Mouse (Mus musculus) forebrain, embryonic 15.5 days (tissue): Measurements from ENCODE around the gene Dusp19. TPM values are rescaled to one million over a fixed set of nuclear protein-coding genes. Genes with fewer than 3 reads are reported as not detected.

Experiments used
- ATAC-seq: fragments of 200-750 bp; cut with Nextera tagmentation; replicated peaks from 2 replicates; pipeline ENCODE4 v1.8.0; 2017; ENCODE audit warnings: mild to moderate bottlenecking, moderate TSS enrichment, moderate library complexity
- H3K27ac ChIP-seq: fragments of 300-500 bp; sonication (generic); replicated peaks from 2 replicates; pipeline ENCODE4 v1.5.1; 2015; ENCODE audit warnings: mild to moderate bottlenecking, inconsistent platforms
- H3K27me3 ChIP-seq: fragments of 300-500 bp; sonication (generic); 2 replicates; pipeline ENCODE4 v1.6.1; 2015; ENCODE audit warnings: inconsistent platforms
- H3K36me3 ChIP-seq: fragments of 300-500 bp; sonication (generic); 2 replicates; pipeline ENCODE4 v1.6.1; 2015; ENCODE audit warnings: mild to moderate bottlenecking, inconsistent platforms
- H3K4me1 ChIP-seq: fragments of 300-500 bp; sonication (generic); 2 replicates; pipeline ENCODE4 v1.6.1; 2015; ENCODE audit warnings: inconsistent platforms
- H3K4me2 ChIP-seq: fragments of 300-500 bp; sonication (generic); replicated peaks from 2 replicates; pipeline ENCODE4 v1.6.1; 2015; ENCODE audit warnings: mild to moderate bottlenecking, inconsistent platforms
- H3K4me3 ChIP-seq: fragments of 300-500 bp; sonication (generic); 2 replicates; pipeline ENCODE4 v1.5.1; 2015; ENCODE audit warnings: mild to moderate bottlenecking, inconsistent platforms
- H3K9ac ChIP-seq: fragments of 300-500 bp; sonication (generic); replicated peaks from 2 replicates; pipeline ENCODE4 v1.6.1; 2015; ENCODE audit warnings: mild to moderate bottlenecking, inconsistent platforms
- H3K9me3 ChIP-seq: fragments of 300-500 bp; sonication (generic); 2 replicates; pipeline ENCODE4 v1.6.1; 2016; ENCODE audit warnings: inconsistent platforms
- WGBS: fragments of 180-500 bp; shearing (Covaris S2); methylation state at CpG from one replicate; pipeline ENCODE4 v1.1.7; 2015; ENCODE audit warnings: mixed read lengths; 5-methylcytosine and 5-hydroxymethylcytosine counted together
- polyA plus RNA-seq: library from polyadenylated mRNA; unstranded; fragments of >200 nt; fragmentation: Nextera tagmentation; extraction: Ambion mirVana; gene quantifications from 2 replicates; pipeline ENCODE4 v1.2.1, GENCODE M21; 2015

Gene Dusp19
- polyA plus RNA-seq, 1 experiment from 2014 or later: 18.7 TPM

DNA sequence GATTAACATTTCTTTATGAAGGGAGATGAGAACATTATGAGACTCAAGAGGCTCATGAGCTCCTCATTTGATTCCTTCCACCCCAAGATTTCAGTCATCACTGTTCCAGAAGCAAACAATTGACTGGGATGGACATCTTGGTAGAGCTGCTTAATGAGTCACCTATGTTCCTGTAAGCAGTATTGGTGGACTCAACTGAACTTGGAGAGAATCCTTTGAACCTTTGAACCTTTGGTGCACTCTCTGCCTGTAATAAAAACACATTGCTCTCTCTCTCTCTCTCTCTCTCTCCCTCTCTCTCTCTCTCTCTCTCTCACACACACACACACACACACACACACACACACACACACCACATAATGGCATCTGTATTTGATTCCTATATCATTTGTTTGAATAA is 16.2 kb upstream of the Dusp19 start:
- H3K9ac ChIP-seq: no peak overlapping the region
- H3K4me1 ChIP-seq: no peaks in the 10 kb centered on the region
- no peak overlapping the region for H3K4me3 ChIP-seq
- no peak overlapping the region for H3K4me2 ChIP-seq
- no peaks in the 10 kb centered on the region for H3K27me3 ChIP-seq
- H3K36me3 ChIP-seq: no peaks in the 10 kb centered on the region
- no peaks in the 10 kb centered on the region for H3K9me3 ChIP-seq
- ATAC-seq: no peak
- no peak overlapping the region for H3K27ac ChIP-seq

GRCm38 (mm10) chr2:80602756-80603155 is 14.1 kb upstream of the Dusp19 start:
- no peak overlapping the region for H3K4me3 ChIP-seq
- no peak overlapping the region for H3K4me2 ChIP-seq
- H3K4me1 ChIP-seq: no peaks in the 10 kb centered on the region
- H3K27me3 ChIP-seq: no peaks in the 10 kb centered on the region
- H3K27ac ChIP-seq: peak overlapping the region; percentile 62
- WGBS: 94% methylated on average over 13 of the region's 13 CpGs
- no peak overlapping the region for H3K9ac ChIP-seq
- no peaks in the 10 kb centered on the region for H3K36me3 ChIP-seq
- H3K9me3 ChIP-seq: no peaks in the 10 kb centered on the region
- no peak for ATAC-seq

DNA sequence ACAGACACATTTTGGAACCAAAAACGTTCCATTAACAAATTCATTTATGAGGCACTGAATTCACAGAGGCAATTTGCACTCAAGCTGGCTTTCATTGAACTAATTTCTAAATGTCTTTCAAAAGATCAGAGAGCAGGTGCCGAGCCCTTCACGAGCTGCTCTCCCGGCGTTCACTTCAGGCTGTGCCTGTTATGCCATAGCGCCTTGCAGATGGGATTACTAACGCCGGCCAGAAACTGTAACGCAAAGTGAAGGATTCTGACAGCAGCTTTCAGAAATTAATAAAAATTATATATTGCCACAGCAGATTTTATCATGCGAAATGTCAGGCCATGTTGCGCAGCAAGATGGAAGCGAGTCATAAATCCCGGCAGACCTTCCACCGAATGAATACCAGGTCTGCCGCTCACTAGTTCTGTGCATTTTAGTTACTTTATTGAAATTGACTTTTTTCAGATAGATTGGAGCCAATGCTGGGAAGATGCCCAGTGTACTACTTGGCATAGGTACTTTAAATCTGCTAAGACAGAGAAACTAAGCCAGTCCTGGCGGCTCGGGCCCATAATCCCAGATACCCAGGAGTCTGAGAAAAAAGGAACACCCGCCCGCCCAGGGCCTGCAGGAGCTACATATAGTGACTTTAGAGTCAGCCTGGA is 12.9 kb upstream of the Dusp19 start:
- Histone ChIP-seq H3K4me2 (no peak overlapping the region), H3K36me3 (no peaks in the 10 kb centered on the region), H3K27me3 (no peaks in the 10 kb centered on the region), H3K4me1 (no peaks in the 10 kb centered on the region), H3K27ac (peak overlapping the region; percentile 60), H3K4me3 (no peak overlapping the region), H3K9me3 (no peaks in the 10 kb centered on the region), H3K9ac (no peak overlapping the region)
- 57% methylated on average over 19 of the region's 19 CpGs for WGBS
- ATAC-seq: peak; percentile 90

DNA sequence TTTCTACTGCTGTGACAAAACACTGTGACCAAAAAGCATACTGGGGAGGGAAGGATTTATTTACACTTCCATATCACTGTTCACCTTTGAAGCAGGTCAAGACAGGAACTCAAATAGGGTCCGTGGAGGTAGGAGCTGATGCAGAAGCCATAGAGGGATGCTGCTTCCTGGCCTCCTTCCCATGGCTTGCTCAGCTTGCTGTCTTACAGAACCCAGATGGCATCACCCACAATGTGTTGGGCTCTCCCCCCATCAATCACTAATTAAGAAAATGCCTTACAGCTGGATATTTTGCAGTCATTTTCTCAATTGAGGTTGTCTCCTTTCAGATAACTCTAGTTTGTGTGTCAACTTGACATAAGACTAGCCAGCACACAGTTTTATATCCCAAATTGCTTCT is 4.6 kb upstream of the Dusp19 start:
- H3K4me2 ChIP-seq: no peak overlapping the region
- H3K27me3 ChIP-seq: no peaks in the 10 kb centered on the region; the same call in 1 of the 2 replicates
- no peak overlapping the region for H3K9ac ChIP-seq
- H3K4me3 ChIP-seq: no peak overlapping the region
- H3K9me3 ChIP-seq: no peaks in the 10 kb centered on the region
- H3K36me3 ChIP-seq: no peaks in the 10 kb centered on the region
- 62% methylated on average over 1 of the region's 1 CpGs for WGBS
- H3K4me1 ChIP-seq: peaks cover 5% of the 10 kb centered on the region; the same call in 1 of the 2 replicates
- no peak for ATAC-seq
- H3K27ac ChIP-seq: no peak overlapping the region

GRCm38 (mm10) chr2:80612796-80613195 is 4.0 kb upstream of the Dusp19 start:
- 40% methylated on average over 2 of the region's 2 CpGs for WGBS
- H3K9me3 ChIP-seq: no peaks in the 10 kb centered on the region
- H3K4me3 ChIP-seq: no peak overlapping the region
- no peak overlapping the region for H3K27ac ChIP-seq
- H3K4me2 ChIP-seq: no peak overlapping the region
- H3K4me1 ChIP-seq: peaks cover 8% of the 10 kb centered on the region
- no peak overlapping the region for H3K9ac ChIP-seq
- no peaks in the 10 kb centered on the region for H3K36me3 ChIP-seq
- ATAC-seq: no peak
- no peaks in the 10 kb centered on the region; the same call in 1 of the 2 replicates for H3K27me3 ChIP-seq

DNA sequence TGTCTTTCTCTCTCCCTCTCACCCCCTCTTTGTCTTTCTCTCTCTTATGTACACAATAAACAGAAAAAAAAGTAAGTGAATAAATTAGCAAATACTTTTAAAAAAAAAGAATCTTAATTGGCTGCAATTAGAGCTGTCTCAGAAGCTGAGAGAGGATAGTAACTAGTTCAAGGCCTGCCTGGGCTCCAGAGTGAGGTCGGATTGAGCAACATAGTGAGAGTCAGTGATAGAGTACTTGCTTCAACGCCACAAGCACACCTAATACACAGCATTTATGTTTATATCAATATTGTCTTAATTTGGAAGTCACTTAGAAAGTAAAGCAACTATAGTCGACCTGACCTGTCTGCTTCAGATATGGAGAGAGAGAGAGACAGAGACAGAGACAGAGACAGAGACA is 2.1 kb downstream of the Dusp19 start:
- H3K4me1 ChIP-seq: peaks cover 10% of the 10 kb centered on the region
- 88% methylated on average over 3 of the region's 3 CpGs for WGBS
- H3K9ac ChIP-seq: no peak overlapping the region
- no peaks in the 10 kb centered on the region for H3K9me3 ChIP-seq
- no peak overlapping the region for H3K27ac ChIP-seq
- H3K36me3 ChIP-seq: no peaks in the 10 kb centered on the region
- no peaks in the 10 kb centered on the region; the same call in 1 of the 2 replicates for H3K27me3 ChIP-seq
- no peak overlapping the region for H3K4me2 ChIP-seq
- ATAC-seq: no peak
- no peak overlapping the region for H3K4me3 ChIP-seq

DNA sequence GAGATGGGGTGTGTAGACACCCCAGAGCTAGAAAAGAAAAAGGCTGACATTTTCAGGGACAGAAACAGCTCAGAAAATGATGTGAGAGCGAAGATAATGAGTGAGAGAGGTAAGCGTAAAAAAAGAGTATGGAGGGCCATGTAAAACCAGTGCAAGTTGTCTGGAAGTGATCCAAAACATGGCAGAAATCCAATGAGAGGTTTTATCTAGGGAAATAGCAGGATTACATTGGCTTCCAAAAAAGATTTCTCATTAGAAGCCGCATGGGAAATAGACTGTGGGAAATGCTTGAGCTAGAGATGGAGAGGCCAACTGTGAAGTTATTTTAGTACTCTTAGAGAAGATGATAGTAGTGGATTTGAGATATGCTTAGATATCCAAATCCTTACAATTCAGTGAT is 5.1 kb downstream of the Dusp19 start:
- Histone ChIP-seq H3K4me1 (peaks cover 10% of the 10 kb centered on the region), H3K27me3 (no peaks in the 10 kb centered on the region), H3K4me2 (no peak overlapping the region), H3K36me3 (peaks cover 17% of the 10 kb centered on the region), H3K27ac (no peak overlapping the region), H3K9me3 (no peaks in the 10 kb centered on the region), H3K9ac (no peak overlapping the region), H3K4me3 (no peak overlapping the region)
- no peak for ATAC-seq
- 79% methylated on average over 3 of the region's 3 CpGs for WGBS

GRCm38 (mm10) chr2:80624523-80624922 is 7.7 kb downstream of the Dusp19 start:
- H3K4me2 ChIP-seq: no peak overlapping the region
- H3K4me3 ChIP-seq: no peak overlapping the region
- WGBS: 94% methylated on average over 4 of the region's 4 CpGs
- no peak overlapping the region for H3K27ac ChIP-seq
- no peak for ATAC-seq
- no peak overlapping the region for H3K9ac ChIP-seq
- peaks cover 17% of the 10 kb centered on the region for H3K36me3 ChIP-seq
- H3K9me3 ChIP-seq: no peaks in the 10 kb centered on the region
- H3K27me3 ChIP-seq: no peaks in the 10 kb centered on the region
- no peaks in the 10 kb centered on the region for H3K4me1 ChIP-seq

DNA sequence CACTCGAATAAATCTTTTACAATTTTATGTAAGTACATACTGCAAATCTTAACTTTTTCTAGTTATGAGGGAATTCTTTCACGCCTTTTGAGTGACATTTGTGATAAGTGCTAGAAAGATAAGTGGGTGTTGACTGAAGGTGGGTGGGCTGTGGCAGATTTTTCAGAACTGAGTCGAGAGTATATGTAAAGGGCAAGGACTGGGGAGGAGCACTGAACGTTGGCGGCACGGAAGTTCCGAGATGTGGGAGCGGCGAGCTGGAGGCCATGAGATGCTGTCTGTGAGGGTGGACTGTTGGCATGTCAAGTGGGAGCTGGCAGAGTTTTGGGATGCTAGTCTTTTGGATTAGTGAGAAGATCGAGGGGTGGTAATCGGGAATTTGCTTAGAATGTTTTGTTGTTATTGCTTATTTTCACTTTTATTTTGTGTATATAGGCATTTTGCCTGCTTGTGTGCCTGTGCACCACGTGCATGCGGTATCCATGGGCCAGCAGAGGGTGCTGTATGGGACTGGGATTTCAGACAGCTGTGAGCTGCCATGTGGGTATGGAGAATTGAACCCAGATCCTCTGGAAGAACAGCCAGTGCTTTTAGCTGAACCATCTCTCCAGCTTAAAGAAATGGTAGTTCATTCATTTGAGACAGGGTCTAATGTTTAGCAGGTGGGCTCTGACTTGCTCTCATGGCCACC is 15.6 kb downstream of the Dusp19 start:
- no peak for ATAC-seq
- no peaks in the 10 kb centered on the region for H3K4me1 ChIP-seq
- 90% methylated on average over 13 of the region's 13 CpGs for WGBS

GRCm38 (mm10) chr2:80638364-80639241 is 21.8 kb downstream of the Dusp19 start:
- peak; percentile 99 for ATAC-seq
- Histone ChIP-seq H3K27ac (peak overlapping the region; percentile 81), H3K4me2 (peak overlapping the region; percentile 65), H3K36me3 (peaks cover 9% of the 10 kb centered on the region), H3K4me3 (peak overlapping the region; percentile 74), H3K27me3 (no peaks in the 10 kb centered on the region), H3K4me1 (peaks cover 11% of the 10 kb centered on the region), H3K9ac (peak overlapping the region; percentile 63), H3K9me3 (no peaks in the 10 kb centered on the region)
- WGBS: under 1% methylated on average over 45 of the region's 45 CpGs

More for the DNA sequence above, 15.6 kb downstream of the Dusp19 start:
- no peaks in the 10 kb centered on the region for H3K9me3 ChIP-seq
- H3K4me3 ChIP-seq: no peak overlapping the region
- H3K36me3 ChIP-seq: no peaks in the 10 kb centered on the region
- H3K27me3 ChIP-seq: no peaks in the 10 kb centered on the region
- H3K4me2 ChIP-seq: no peak overlapping the region
- no peak overlapping the region for H3K27ac ChIP-seq
- no peak overlapping the region for H3K9ac ChIP-seq

- ATAC-seq: no peak
- peaks cover 17% of the 10 kb centered on the region for H3K36me3 ChIP-seq
- no peak overlapping the region for H3K27ac ChIP-seq
- WGBS: 12% methylated on average over 8 of the region's 8 CpGs
- peak overlapping the region; percentile 63 for H3K9ac ChIP-seq
- H3K27me3 ChIP-seq: no peaks in the 10 kb centered on the region
- peak overlapping the region; percentile 65 for H3K4me2 ChIP-seq
- H3K4me3 ChIP-seq: peak overlapping the region; percentile 74
- no peaks in the 10 kb centered on the region for H3K9me3 ChIP-seq
- H3K4me1 ChIP-seq: peaks cover 11% of the 10 kb centered on the region
Measured at GRCm38 (mm10) chr2:80639398-80639797, 22.6 kb downstream of the Dusp19 start.

DNA sequence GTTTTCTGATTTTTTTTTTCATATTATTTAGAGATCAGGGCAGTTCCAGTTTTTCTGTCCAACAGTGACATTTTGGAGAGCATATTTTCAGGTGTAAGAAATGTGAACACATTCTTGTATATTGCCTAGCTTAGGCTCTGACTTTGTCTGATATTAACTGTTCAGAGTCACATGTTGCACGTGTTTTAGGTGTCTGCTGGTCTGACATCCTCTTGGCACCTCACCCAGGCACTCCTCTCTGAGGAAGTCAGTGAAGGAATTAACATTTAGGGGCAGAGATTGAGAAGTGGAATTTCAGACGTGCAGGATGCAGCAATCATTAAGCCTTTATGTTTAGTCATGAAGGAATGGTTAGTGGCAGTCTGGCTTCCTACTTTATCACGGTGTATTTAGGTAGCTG is 23.0 kb downstream of the Dusp19 start:
- no peak for ATAC-seq
- Histone ChIP-seq H3K9me3 (no peaks in the 10 kb centered on the region), H3K36me3 (peaks cover 19% of the 10 kb centered on the region), H3K4me2 (peak overlapping the region; percentile 65), H3K9ac (no peak overlapping the region), H3K27ac (no peak overlapping the region), H3K27me3 (no peaks in the 10 kb centered on the region), H3K4me3 (no peak overlapping the region), H3K4me1 (peaks cover 11% of the 10 kb centered on the region)
- 58% methylated on average over 3 of the region's 3 CpGs for WGBS
